Mouse (Mus musculus): ENCODE measurements around the gene Trim29.

- no peak for TF ChIP-seq CTCF (IDR thresholded peaks at IDR 0.05; ENCODE audit: low read depth, low read length)
- no peak for TF ChIP-seq GATA1 (IDR thresholded peaks at IDR 0.05; ENCODE audit: borderline replicate concordance, low read length)
- no peak for TF ChIP-seq GATA2 (IDR thresholded peaks at IDR 0.05; ENCODE audit: borderline replicate concordance, low read depth, low read length)
These were observed 21.1 kb downstream of the Trim29 start for GRCm38 (mm10) chr9:43331476-43332471.

All from G1E (cell line).